Mouse (Mus musculus): ENCODE measurements around the gene Fv1.

Fv1 gene

DNA sequence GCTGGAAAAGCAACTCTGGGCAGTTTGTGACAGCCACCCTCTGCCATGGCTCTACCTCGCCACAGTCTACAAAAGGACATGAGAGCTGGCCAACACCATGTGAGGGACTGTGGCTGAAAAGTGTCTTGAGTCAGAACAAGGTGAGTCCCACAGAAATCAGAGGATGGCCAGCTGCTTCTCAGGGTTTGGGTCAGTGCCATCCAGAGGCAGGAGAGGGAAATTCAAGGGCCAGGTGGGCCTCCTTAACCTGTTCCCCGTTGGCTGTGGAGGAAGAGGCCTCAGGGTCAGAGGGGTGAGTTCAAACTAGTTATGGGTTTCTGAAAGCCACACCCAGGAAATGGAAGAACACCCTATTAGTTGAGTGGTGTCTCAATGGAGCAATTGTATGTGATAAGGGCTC is 10.7 kb downstream of the Fv1 start:
- 0 out of 2 replicates have a peak, but pooled peaks have one; percentile 21 for TF ChIP-seq CTCF (conservative IDR thresholded peaks at IDR 0.05; ENCODE audit: low read length)
- no peak for TF ChIP-seq NANOG (IDR thresholded peaks at IDR 0.05; ENCODE audit: borderline replicate concordance, low read length)
- H3K9me3 ChIP-seq (ENCODE audit: low read length), result peaks cover 7% of the 10 kb centered on the region
- no peak overlapping the region for H3K4me3 ChIP-seq (replicated peaks; ENCODE audit: low read length)
- H3K4me1 ChIP-seq (replicated peaks; ENCODE audit: low read depth, low read length), result peaks cover 8% of the 10 kb centered on the region
- H3K27me3 ChIP-seq (ENCODE audit: insufficient read depth, low read length), result no peaks in the 10 kb centered on the region
- H3K36me3 ChIP-seq (ENCODE audit: insufficient read depth, low read length), result peaks cover 88% of the 10 kb centered on the region

DNA sequence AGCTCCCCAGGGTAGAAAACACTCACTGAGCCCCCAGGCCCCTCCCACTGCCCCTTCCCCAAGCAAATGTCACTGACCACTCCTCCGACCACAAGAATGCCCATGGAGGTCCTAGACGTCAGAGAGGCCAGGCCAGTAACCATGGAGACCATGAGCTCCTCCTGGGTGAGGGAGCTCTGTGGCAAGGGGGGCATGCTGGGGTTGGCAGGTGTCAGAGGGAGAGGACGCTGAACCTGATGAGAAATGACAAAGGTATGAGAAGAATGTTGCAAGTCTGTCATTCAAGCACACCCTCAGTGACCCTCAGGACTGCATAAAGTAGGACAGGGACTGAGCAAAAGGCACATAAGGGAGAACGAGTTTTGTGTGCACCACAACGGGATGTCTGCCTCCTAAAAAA is 11.1 kb downstream of the Fv1 start:
- TF ChIP-seq CTCF (conservative IDR thresholded peaks at IDR 0.05; ENCODE audit: low read length) (no peak), NANOG (IDR thresholded peaks at IDR 0.05; ENCODE audit: borderline replicate concordance, low read length) (no peak), POU5F1 (IDR thresholded peaks at IDR 0.05; ENCODE audit: borderline replicate concordance, low read length) (no peak)
- Histone ChIP-seq H3K9me3 (ENCODE audit: low read length) (peaks cover 2% of the 10 kb centered on the region; the same call in 1 of the 2 replicates), H3K4me1 (replicated peaks; ENCODE audit: low read depth, low read length) (peaks cover 8% of the 10 kb centered on the region), H3K27me3 (ENCODE audit: insufficient read depth, low read length) (no peaks in the 10 kb centered on the region), H3K4me3 (replicated peaks; ENCODE audit: low read length) (no peak overlapping the region), H3K36me3 (ENCODE audit: insufficient read depth, low read length) (peaks cover 88% of the 10 kb centered on the region)

DNA sequence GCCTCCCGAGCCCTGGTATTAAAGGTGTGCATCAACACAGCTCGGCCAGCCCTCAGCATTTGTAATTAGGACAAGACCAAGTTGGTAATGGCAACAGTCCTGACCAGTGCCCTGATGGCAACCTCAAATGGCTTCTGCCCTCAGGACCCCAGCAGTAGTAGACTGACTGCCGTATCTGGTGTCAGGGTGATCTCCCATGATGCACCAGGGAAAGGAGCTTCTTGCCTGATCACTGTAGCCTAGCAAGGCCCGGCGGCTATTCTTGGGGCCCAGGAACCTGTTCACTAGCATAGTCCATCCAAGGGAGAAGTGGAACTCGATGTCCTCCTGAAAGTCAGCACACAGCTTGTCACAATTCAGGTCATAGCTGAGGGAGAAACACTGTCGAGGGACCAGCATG is 13.0 kb downstream of the Fv1 start:
- peaks cover 19% of the 10 kb centered on the region for H3K4me1 ChIP-seq (replicated peaks; ENCODE audit: low read depth, low read length)
- peaks cover 87% of the 10 kb centered on the region for H3K36me3 ChIP-seq (ENCODE audit: insufficient read depth, low read length)
- TF ChIP-seq NANOG (IDR thresholded peaks at IDR 0.05; ENCODE audit: borderline replicate concordance, low read length) (no peak), POU5F1 (IDR thresholded peaks at IDR 0.05; ENCODE audit: borderline replicate concordance, low read length) (no peak), CTCF (conservative IDR thresholded peaks at IDR 0.05; ENCODE audit: low read length) (no peak)
- H3K27me3 ChIP-seq (ENCODE audit: insufficient read depth, low read length), result no peaks in the 10 kb centered on the region
- H3K4me3 ChIP-seq (replicated peaks; ENCODE audit: low read length), result no peak overlapping the region
- H3K9me3 ChIP-seq (ENCODE audit: low read length), result no peaks in the 10 kb centered on the region

DNA sequence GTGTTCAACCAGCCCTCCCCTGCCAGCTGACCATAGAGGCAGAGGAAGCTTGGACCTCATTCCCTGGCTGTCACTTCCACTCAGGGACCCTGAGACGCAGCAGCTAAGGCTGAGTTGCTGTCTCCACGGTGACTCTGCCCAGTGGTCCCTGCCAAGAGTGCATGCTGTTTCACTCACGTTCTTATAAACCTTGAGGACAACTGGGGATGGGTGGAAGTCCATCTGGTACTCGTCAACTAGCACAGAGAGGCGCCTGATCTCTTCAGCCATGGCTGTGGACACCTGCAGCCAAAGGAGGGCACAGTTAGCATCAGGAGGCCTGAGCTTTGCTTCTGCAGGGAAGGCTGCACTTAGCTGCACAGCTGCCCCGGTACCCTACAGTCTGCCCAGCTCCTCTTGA is 14.3 kb downstream of the Fv1 start:
- Histone ChIP-seq H3K4me3 (replicated peaks; ENCODE audit: low read length) (no peak overlapping the region), H3K9me3 (ENCODE audit: low read length) (no peaks in the 10 kb centered on the region), H3K4me1 (replicated peaks; ENCODE audit: low read depth, low read length) (peaks cover 23% of the 10 kb centered on the region), H3K36me3 (ENCODE audit: insufficient read depth, low read length) (peaks cover 90% of the 10 kb centered on the region), H3K27me3 (ENCODE audit: insufficient read depth, low read length) (no peaks in the 10 kb centered on the region)
- TF ChIP-seq NANOG (IDR thresholded peaks at IDR 0.05; ENCODE audit: borderline replicate concordance, low read length), result no peak

DNA sequence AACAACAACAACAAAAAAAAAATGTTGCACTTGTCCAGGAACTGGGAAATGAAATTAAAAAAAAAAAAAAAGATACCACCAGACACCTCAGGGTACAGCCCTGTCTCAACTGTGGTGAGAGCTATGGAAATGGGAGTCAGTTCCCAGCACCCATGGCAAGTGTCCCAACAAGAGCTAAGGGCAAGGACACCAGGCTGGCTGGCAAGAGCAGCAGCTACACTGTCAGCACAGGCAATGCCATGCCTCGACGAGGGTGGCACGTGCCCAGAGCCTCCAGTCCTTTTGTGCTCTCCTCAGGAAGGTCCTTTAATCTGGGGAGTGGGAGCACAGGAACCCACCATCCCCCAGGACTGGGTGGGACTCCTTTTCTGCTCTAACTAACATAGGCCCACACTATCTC is 15.4 kb downstream of the Fv1 start:
- Histone ChIP-seq H3K27me3 (ENCODE audit: insufficient read depth, low read length) (no peaks in the 10 kb centered on the region), H3K9me3 (ENCODE audit: low read length) (no peaks in the 10 kb centered on the region), H3K4me3 (replicated peaks; ENCODE audit: low read length) (no peak overlapping the region), H3K36me3 (ENCODE audit: insufficient read depth, low read length) (peaks cover 88% of the 10 kb centered on the region), H3K4me1 (replicated peaks; ENCODE audit: low read depth, low read length) (peaks cover 23% of the 10 kb centered on the region)
- no peak for TF ChIP-seq CTCF (conservative IDR thresholded peaks at IDR 0.05; ENCODE audit: low read length)
- TF ChIP-seq NANOG (IDR thresholded peaks at IDR 0.05; ENCODE audit: borderline replicate concordance, low read length), result no peak
- TF ChIP-seq POU5F1 (IDR thresholded peaks at IDR 0.05; ENCODE audit: borderline replicate concordance, low read length), result no peak

DNA sequence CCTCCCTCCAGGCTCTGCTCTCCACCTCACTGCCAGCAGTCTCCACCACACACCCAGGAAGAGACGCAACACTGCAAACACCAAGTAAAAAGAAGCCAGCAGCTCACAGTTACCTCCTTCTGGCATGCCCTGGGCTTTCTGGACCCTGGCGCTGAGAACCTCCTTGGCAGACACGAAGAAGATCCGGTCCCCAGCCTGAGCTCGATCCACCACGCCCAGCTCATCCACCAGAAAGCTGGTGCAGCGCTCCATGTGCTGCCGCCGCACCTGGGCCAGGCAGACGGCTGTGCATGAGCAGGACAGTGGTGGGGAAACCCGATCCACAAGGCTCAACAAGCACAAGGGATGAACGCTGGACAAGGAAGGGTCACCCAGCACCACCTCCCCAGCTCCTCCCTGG is 17.4 kb downstream of the Fv1 start:
- TF ChIP-seq NANOG (IDR thresholded peaks at IDR 0.05; ENCODE audit: borderline replicate concordance, low read length), result no peak
- no peak for TF ChIP-seq POU5F1 (IDR thresholded peaks at IDR 0.05; ENCODE audit: borderline replicate concordance, low read length)
- no peak for TF ChIP-seq CTCF (conservative IDR thresholded peaks at IDR 0.05; ENCODE audit: low read length)
- H3K4me1 ChIP-seq (replicated peaks; ENCODE audit: low read depth, low read length), result peaks cover 15% of the 10 kb centered on the region
- H3K27me3 ChIP-seq (ENCODE audit: insufficient read depth, low read length), result no peaks in the 10 kb centered on the region
- no peaks in the 10 kb centered on the region for H3K9me3 ChIP-seq (ENCODE audit: low read length)
- H3K36me3 ChIP-seq (ENCODE audit: insufficient read depth, low read length), result peaks cover 92% of the 10 kb centered on the region
- H3K4me3 ChIP-seq (replicated peaks; ENCODE audit: low read length), result no peak overlapping the region

DNA sequence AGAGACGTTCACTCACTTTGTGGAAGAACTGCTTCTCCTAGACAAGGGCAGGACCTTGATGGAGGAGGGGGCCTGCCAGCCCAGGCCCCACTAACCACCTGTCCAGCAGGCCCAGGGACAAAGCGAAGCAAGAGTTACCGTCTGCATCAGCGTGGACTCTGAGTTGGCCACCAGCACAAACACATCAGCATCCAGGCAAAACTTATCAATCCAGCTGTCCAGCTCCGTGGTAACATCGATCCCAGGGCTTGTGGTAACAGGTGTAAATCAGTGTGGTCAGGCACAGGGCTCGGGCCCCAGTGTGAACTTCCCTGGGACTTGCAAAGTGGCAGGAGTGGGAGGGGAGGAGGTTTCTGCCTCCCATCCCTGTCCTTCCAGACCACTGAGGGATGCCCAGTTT is 18.5 kb downstream of the Fv1 start:
- H3K4me1 ChIP-seq (replicated peaks; ENCODE audit: low read depth, low read length), result peaks cover 15% of the 10 kb centered on the region
- no peak for TF ChIP-seq CTCF (conservative IDR thresholded peaks at IDR 0.05; ENCODE audit: low read length)
- TF ChIP-seq NANOG (IDR thresholded peaks at IDR 0.05; ENCODE audit: borderline replicate concordance, low read length), result no peak
- no peak for TF ChIP-seq POU5F1 (IDR thresholded peaks at IDR 0.05; ENCODE audit: borderline replicate concordance, low read length)
- H3K36me3 ChIP-seq (ENCODE audit: insufficient read depth, low read length), result peaks cover 84% of the 10 kb centered on the region
- H3K4me3 ChIP-seq (replicated peaks; ENCODE audit: low read length), result no peak overlapping the region
- H3K27me3 ChIP-seq (ENCODE audit: insufficient read depth, low read length), result no peaks in the 10 kb centered on the region
- H3K9me3 ChIP-seq (ENCODE audit: low read length), result no peaks in the 10 kb centered on the region

DNA sequence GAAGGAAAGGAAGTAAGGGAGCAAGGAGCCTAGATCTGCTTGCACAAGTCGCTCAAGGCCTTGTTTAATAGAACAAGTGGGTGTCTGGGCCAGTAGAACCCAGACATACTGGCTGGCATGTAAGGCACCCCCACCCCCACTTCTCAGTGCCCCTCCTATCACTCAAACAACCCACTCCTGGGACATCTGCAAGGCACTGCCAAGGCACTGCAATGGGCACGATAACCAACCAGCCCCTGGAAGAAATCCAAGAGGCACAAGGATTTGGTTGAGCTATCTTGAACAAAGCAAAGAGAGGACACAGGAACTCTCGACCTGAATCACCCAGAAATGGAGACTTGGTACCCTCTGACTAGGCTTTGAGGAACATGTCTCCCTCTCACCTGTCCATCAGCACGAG is 19.5 kb downstream of the Fv1 start:
- TF ChIP-seq NANOG (IDR thresholded peaks at IDR 0.05; ENCODE audit: borderline replicate concordance, low read length), result no peak
- TF ChIP-seq POU5F1 (IDR thresholded peaks at IDR 0.05; ENCODE audit: borderline replicate concordance, low read length), result no peak
- no peak for TF ChIP-seq CTCF (conservative IDR thresholded peaks at IDR 0.05; ENCODE audit: low read length)
- Histone ChIP-seq H3K27me3 (ENCODE audit: insufficient read depth, low read length) (no peaks in the 10 kb centered on the region), H3K36me3 (ENCODE audit: insufficient read depth, low read length) (peaks cover 75% of the 10 kb centered on the region), H3K4me3 (replicated peaks; ENCODE audit: low read length) (no peak overlapping the region), H3K4me1 (replicated peaks; ENCODE audit: low read depth, low read length) (peaks cover 15% of the 10 kb centered on the region), H3K9me3 (ENCODE audit: low read length) (no peaks in the 10 kb centered on the region)

DNA sequence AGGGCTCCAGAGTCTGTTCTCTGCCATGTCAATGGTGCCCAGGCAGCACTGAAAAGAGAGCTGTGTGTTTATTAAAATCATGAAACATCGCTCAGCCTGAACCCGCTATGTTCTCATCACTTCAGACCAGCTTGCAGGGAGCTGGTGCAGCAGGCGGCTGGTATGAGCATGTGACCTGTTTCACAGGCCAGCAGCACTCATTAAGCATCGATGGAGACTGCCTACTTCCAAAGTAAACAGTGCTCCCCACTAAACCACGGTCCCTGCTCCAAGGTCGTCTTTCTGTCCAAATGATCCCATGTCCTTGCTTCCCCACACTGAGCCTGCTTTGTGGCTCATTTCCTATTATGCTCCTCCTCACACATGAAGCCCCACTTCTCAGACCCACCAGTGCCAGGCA is 21.6 kb downstream of the Fv1 start:
- no peak overlapping the region for H3K4me3 ChIP-seq (replicated peaks; ENCODE audit: low read length)
- peaks cover 65% of the 10 kb centered on the region for H3K36me3 ChIP-seq (ENCODE audit: insufficient read depth, low read length)
- no peaks in the 10 kb centered on the region for H3K9me3 ChIP-seq (ENCODE audit: low read length)

More for the DNA sequence above, 21.6 kb downstream of the Fv1 start:
- no peak for TF ChIP-seq NANOG (IDR thresholded peaks at IDR 0.05; ENCODE audit: borderline replicate concordance, low read length)
- TF ChIP-seq CTCF (conservative IDR thresholded peaks at IDR 0.05; ENCODE audit: low read length), result no peak
- TF ChIP-seq POU5F1 (IDR thresholded peaks at IDR 0.05; ENCODE audit: borderline replicate concordance, low read length), result no peak
- H3K27me3 ChIP-seq (ENCODE audit: insufficient read depth, low read length), result no peaks in the 10 kb centered on the region
- H3K4me1 ChIP-seq (replicated peaks; ENCODE audit: low read depth, low read length), result peaks cover 15% of the 10 kb centered on the region
